Mouse (Mus musculus) ZHBTc4 (cell line): ENCODE results near the gene Siah1b.

Experiments used
- DNase-seq: peaks from one replicate; pipeline ENCODE4 v3.0.0-alpha.2; 2011; ENCODE audit warnings: low read depth, low spot score

Siah1b gene

DNA sequence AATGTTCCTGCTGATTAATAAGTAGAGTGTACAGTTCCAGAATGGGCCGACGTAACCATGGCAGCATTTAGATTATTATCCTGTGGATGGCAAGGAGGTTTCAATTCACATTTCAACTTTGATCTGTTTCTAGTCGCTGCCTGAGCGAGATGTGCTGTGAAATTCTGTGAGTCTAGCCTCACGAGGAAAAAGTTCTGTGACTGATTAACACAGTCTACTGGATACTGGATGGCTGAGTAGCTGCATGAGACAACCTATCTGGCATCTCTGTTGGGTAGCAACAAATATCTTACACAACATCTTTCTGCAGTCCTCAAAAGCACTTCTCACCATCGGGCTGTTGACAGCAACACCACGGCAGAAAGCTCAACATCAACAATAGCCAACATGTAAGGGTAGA lies 43.8 kb downstream of the Siah1b start:
- no peak for DNase-seq

DNA sequence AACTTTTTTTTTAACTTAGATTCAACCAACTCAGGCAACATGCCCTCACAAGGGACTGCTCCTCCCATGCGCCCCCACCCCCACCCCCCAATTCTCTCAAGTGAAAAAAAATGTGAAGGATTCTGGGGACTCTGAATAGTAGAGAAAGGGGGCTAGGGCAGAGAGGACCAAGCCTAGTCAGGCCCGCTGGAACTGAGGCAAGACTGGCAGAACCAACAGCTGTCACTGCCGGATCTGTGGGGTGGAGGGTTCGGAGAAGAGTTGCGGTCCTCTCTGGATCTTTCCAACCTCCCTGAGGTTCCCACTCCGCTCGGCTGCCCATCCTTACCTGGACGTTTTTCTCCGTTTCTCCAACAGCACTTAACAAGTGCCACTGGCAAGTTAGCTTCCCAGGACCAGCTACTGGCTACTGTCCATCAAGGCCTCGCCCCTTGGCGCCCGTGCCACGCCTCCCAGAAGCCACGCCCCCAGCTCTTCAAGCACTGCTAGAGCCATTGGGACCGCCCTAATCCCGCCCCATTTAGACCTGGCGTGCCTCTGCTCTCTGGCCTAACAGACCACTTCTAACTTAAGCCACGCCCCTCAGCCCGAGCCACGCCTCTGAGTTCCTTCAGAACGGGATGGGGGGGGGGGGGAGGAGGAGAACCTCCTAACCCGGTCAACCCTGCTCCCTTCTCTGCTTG lies 48.5 kb downstream of the Siah1b start, which contains the start of gene Car5b:
Gene Car5b (minus strand): TSS at position 391 of the 683 bp plus-strand sequence.
- DNase-seq, result peak; percentile 96
